Mouse (Mus musculus): ENCODE measurements around the gene Fam187b.

DNA sequence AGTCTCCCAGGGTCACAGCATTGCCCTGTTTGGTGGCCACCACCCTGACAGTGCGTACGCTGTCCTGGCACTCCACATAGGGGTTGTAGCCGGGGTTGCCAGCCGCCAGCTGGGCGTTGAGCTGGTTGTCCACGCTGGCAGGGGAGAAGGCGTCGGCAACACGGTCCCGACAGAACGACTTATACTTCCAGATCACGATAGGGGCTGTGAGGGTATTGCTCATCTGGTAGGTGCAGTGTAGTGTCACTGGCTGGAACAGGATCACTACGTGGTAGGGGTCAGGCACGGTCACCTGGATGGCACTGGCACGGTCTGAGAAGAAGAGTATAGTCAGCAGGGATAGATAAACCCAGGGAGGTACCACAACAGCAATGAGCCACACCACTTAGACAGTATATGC is 1.7 kb upstream of the Fam187b start:
- TF ChIP-seq CTCF (IDR thresholded peaks at IDR 0.05) (no peak), EP300 (IDR thresholded peaks at IDR 0.05) (no peak)

All from lung, postnatal 0 days (tissue).